Mouse (Mus musculus) bone marrow macrophage, adult 2 months (primary cell): Measurements from ENCODE around the gene Zgrf1. TPM values are rescaled to one million over a fixed set of nuclear protein-coding genes. Genes with fewer than 3 reads are reported as not detected.
A peak's percentile ranks its signal among the peaks of the same experiment; 100 is the strongest.

Experiments
- H3K27ac ChIP-seq: 2 replicates; pipeline ENCODE4 v1.5.1; 2012; ENCODE audit warnings: low read depth, low read length; ENCODE audit not compliant: insufficient read depth
- H3K4me1 ChIP-seq: 2 replicates; pipeline ENCODE4 v1.6.1; 2012; ENCODE audit warnings: low read length; ENCODE audit not compliant: control insufficient read depth, insufficient read depth
- H3K4me3 ChIP-seq: 2 replicates; pipeline ENCODE4 v1.5.1; 2012; ENCODE audit warnings: mild to moderate bottlenecking, low read length, moderate library complexity; ENCODE audit not compliant: insufficient read depth
- CTCF ChIP-seq: IDR thresholded peaks from 2 replicates; pipeline ENCODE4 v1.5.1; 2012; ENCODE audit warnings: low read depth, mild to moderate bottlenecking, low read length, moderate library complexity
- POLR2A ChIP-seq: IDR thresholded peaks from 2 replicates; pipeline ENCODE4 v1.6.1; 2012; ENCODE audit warnings: mild to moderate bottlenecking, low read depth, low read length, borderline replicate concordance
- polyA plus RNA-seq: library from polyadenylated mRNA; stranded (reverse); fragments of >200 nt; gene quantifications from 2 replicates; pipeline ENCODE4 v1.2.4, GENCODE M21; 2012; ENCODE audit not compliant: missing spikeins, insufficient read depth, insufficient read length

The Zgrf1 gene
- polyA plus RNA-seq, 1 experiment = 3.5 TPM

- peaks cover 11% of the 10 kb centered on the region for H3K4me1 ChIP-seq
- H3K27ac ChIP-seq = no peak overlapping the region
- TF ChIP-seq CTCF (no peak), POLR2A (no peak)
Observed at GRCm38 (mm10) chr3:127525188-127525819, 28.0 kb upstream of the Zgrf1 start.

GRCm38 (mm10) chr3:127527465-127528034, 25.7 kb upstream of the Zgrf1 start:
- peak overlapping the region; percentile 39 for H3K27ac ChIP-seq
- H3K4me1 ChIP-seq = peaks cover 11% of the 10 kb centered on the region
- no peak overlapping the region for H3K4me3 ChIP-seq
- TF ChIP-seq CTCF (no peak), POLR2A (no peak)

More at GRCm38 (mm10) chr3:127525188-127525819, 28.0 kb upstream of the Zgrf1 start:
- no peak overlapping the region for H3K4me3 ChIP-seq

DNA sequence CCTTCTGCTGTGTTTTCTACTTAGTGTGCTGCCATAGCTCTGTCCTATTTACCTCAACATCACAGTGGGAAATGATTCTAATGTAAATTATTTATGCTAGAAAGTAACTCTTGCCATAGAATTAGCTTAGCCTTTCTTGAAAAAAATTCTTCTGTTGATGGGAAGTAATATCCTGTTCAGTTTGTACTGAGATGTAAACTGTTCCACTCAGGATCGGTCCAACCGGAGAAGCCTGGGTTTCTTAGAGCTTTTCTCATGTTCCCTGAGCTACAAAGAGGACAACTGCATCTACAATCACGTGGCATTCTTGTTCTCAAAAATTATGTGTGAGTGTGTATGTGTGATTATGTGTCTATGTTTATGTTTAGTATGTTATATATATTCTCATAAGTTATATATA, 24.1 kb upstream of the Zgrf1 start:
- Histone ChIP-seq H3K27ac (no peak overlapping the region), H3K4me1 (peaks cover 11% of the 10 kb centered on the region), H3K4me3 (no peak overlapping the region)
- TF ChIP-seq POLR2A (no peak), CTCF (no peak)

GRCm38 (mm10) chr3:127529824-127530223, 23.5 kb upstream of the Zgrf1 start:
- Histone ChIP-seq H3K27ac (no peak overlapping the region), H3K4me1 (peaks cover 11% of the 10 kb centered on the region), H3K4me3 (no peak overlapping the region)
- no peak for TF ChIP-seq POLR2A
- no peak for TF ChIP-seq CTCF

DNA sequence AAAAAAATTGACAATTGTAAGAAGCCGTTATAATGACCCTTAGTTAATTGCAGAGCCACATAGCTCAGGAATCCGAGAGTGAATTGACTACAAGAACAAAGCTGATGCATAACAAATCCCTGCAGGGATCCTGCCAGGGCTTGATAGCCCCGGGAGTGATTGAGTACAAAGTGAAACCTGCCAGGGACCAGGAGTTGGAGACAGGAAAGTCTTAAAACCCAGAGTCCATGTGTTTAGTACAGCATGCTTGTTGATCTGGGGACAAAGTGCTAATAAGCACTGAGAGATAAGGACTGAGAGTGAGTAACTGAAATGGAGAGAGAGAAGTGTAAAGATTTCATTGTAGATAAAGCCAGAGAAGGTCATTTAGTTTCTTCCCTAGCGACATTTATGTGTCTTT, 23.0 kb upstream of the Zgrf1 start:
- peaks cover 11% of the 10 kb centered on the region for H3K4me1 ChIP-seq
- H3K27ac ChIP-seq = no peak overlapping the region
- no peak for TF ChIP-seq POLR2A
- no peak for TF ChIP-seq CTCF
- no peak overlapping the region for H3K4me3 ChIP-seq

DNA sequence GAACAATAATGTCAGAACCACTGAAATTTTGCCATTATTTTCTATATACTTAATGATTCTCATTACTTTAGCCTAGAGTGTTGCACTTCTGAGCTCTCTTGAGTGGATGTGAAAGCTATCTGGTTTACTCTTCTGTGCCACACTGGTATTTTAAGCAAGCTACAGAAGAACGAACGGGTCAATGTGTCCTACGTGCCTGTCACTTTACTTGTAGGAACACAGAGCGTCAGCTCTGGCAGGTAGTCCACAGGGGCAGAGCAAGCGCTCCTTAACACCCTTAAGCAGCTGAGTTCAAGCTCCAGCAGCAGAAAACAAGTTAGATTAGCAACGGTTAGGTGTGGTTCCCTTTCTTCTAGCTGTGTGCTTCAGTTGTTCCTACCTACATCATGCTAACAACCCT, 14.1 kb upstream of the Zgrf1 start:
- H3K4me3 ChIP-seq = no peak overlapping the region
- H3K4me1 ChIP-seq = no peaks in the 10 kb centered on the region
- no peak overlapping the region for H3K27ac ChIP-seq
- no peak for TF ChIP-seq CTCF
- no peak for TF ChIP-seq POLR2A

DNA sequence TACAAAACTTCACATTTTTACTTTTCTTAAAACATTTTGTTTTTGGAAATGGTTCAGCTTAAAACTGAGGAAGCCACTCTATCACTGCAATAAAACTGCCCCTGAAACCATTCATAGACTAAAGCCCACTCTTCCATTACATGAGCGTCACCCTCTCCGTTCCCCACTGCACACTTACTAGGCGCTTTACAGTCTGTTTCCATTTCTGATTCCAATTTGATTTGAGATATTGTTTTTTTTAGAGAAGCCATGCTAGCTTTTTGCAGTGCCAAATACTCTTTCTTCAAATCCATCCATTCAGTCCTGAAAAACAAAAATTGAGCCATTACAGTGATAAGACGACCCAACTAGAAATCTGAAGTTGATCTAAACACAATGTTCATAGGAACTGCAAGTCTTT, 9.3 kb upstream of the Zgrf1 start:
- Histone ChIP-seq H3K4me1 (no peaks in the 10 kb centered on the region), H3K4me3 (no peak overlapping the region), H3K27ac (no peak overlapping the region)
- no peak for TF ChIP-seq CTCF
- TF ChIP-seq POLR2A = no peak

DNA sequence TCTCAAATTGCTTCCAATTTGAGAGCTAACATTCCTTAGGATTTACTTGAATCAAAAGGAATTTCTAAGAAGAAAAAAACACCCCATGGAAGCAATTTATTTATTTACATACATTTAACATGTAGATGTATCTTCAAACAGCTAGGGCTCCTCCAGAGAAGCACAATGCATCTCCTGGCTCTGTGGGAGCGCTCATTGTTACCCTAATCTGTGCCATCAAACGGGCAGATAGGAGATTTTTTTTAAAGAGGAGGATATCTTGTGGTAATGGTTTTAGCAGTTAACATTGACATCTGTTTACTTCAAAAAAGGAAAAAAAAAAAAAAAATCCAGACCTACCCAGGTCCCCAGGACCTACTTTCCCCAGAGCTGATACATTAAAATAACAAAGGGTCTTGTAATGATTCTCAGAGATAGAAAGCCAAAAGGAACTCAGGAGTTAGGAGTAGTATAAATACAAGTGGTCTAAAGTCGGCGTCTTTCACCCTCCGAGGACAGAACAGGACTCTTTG, 8.6 kb upstream of the Zgrf1 start:
- H3K27ac ChIP-seq = no peak overlapping the region
- no peak overlapping the region for H3K4me3 ChIP-seq
- TF ChIP-seq POLR2A (no peak), CTCF (no peak)
- no peaks in the 10 kb centered on the region for H3K4me1 ChIP-seq

GRCm38 (mm10) chr3:127547882-127548281, 5.4 kb upstream of the Zgrf1 start:
- TF ChIP-seq CTCF = no peak
- no peak for TF ChIP-seq POLR2A
- no peak overlapping the region for H3K27ac ChIP-seq
- peaks cover 3% of the 10 kb centered on the region for H3K4me1 ChIP-seq
- no peak overlapping the region for H3K4me3 ChIP-seq

DNA sequence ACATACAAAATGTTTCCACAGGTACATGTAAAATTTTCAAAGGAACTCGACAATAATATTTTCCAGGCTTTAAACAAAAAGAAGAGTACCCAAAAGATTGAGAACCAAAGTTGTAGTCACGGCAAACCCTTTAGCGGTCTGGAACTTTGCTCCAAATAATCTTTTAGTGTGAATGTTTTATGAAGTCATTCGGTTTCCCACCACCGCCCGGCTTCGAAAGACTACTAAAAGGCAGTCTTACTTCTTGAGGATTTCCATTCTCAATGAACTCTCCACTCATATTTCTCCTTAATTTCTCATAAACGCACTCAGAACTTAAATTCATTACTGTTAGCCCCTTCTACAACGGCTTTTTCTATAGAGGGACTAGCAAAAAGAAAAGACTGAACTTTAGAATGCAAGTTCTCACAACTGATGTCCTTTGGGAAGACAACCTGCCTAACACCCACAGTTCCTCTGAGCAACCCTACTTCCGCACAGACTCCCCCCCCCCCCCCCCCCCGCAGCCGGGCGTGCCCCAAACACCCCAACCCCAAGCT, 786 bp upstream of the Zgrf1 start:
- Histone ChIP-seq H3K4me3 (peak overlapping the region; percentile 71), H3K27ac (peak overlapping the region; percentile 47; the same call in 1 of the 2 replicates), H3K4me1 (peaks cover 5% of the 10 kb centered on the region)
- TF ChIP-seq CTCF (no peak), POLR2A (no peak)

- Histone ChIP-seq H3K27ac (no peak overlapping the region), H3K4me3 (peak overlapping the region; percentile 71), H3K4me1 (peaks cover 5% of the 10 kb centered on the region)
- TF ChIP-seq CTCF = no peak
- TF ChIP-seq POLR2A = no peak
Observed at GRCm38 (mm10) chr3:127553720-127554043, 393 bp downstream of the Zgrf1 start.
